Mouse (Mus musculus) granulocyte monocyte progenitor cell, adult 5-6 weeks (primary cell): ENCODE results near the gene Olfr1057. TPM values are rescaled to one million over a fixed set of nuclear protein-coding genes. Genes with fewer than 3 reads are reported as not detected.
"Not testable (repeated sequence)": the region's sequence is repeated elsewhere in the genome, so short reads cannot be mapped to it uniquely, and the experiment has no call there.

Experiments used
- ATAC-seq: replicated peaks from 2 replicates; pipeline ENCODE4 v1.8.0; 2016; ENCODE audit warnings: mild to moderate bottlenecking, moderate TSS enrichment, inconsistent platforms; ENCODE audit not compliant: poor library complexity, severe bottlenecking
- total RNA-seq, 2 experiments: library from RNA; stranded (forward) in 1 of 2; stranded (reverse) in 1 of 2; fragments of 200-712, 200-1000 nt in 1 of 2; fragments of >200 nt in 1 of 2; fragmentation: Nextera tagmentation in 1 of 2; gene quantifications; 2 replicates each; pipeline ENCODE4 v1.2.3; 2014 to 2017

Gene Olfr1057
- total RNA-seq (2014; fragmentation: Nextera tagmentation) = not detected in 2 replicates
- not detected in 2 replicates for total RNA-seq (2017)

DNA sequence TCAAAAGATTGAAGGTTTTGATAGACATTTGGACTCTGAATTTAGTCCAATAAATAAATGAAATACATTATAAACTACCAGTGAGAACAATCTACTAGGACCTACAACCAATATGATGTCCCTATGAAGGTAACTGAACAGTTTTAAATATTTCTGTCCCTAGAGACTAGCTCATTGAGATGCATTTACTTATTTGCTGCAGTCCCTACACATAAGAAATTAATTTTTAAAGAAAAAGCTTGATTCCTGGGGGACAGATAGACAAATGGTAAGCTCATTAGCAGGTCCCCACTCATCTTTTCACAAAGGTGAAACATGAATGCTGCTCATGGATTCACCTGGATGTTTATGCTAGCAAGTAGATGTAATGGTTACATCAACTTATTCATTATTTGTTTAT, at the start of gene Olfr1057:
Olfr1057 (minus strand) TSS at position 101 of the 400 bp plus-strand sequence.
- no peak for ATAC-seq

DNA sequence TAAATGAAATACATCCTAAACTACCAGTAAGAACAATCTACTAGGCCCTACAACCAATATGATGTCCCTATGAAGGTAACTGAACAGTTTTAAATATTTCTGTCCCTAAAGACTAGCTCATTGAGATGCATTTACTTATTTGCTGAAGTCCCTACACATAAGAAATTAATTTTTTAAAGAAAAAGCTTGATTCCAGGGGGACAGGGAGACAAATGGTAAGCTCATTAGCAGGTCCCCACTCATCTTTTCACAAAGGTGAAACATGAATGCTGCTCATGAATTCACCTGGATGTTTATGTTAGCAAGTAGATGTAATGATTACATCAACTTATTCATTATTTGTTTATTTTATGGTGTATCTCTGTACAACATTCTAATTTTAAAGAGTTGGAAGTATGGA, 48.5 kb upstream of the Olfr1057 start, which contains the start of gene Olfr1062:
Olfr1062 (minus strand) TSS at position 101 of the 400 bp plus-strand sequence.
- ATAC-seq = not testable (repeated sequence)

DNA sequence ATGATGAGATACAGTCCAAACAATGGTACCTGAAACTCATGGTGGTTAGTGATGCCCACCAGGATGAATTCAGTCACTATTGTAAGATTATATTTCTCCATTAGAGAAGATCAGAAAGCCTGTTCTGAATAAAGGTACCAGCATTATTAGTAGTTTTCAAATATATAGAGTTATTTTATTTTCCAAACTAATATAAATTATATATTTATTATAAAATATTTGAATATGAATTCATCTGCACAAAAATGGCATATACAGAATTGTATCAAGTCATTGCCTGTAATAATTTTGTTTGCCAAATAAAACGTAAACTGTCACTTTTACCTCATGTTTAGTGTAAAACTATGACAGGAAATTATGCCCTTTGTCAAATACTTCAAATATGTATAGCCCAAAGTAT, 35.8 kb upstream of the Olfr1057 start, which contains the start of gene Olfr1061:
Olfr1061 (minus strand) TSS at position 101 of the 400 bp plus-strand sequence.
- no peak for ATAC-seq

DNA sequence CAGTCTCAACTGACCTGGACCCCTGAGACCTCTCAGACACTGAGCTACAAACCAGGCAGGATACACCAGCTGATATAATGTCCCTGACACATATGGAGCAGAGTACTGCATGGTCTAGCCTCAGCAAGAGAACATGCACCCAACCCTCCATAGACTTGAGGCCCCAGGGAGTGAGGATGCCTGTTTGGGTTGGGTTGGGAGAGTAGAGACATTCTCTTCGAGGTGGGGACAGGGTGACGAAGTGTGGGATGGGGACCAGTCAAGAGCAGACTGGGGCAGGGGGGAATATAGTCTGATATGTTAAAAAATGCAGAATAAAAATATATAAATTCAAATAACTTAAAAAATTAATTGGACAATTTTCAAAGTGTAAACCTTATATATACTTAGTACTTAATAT, 16.9 kb upstream of the Olfr1057 start:
- no peak for ATAC-seq

DNA sequence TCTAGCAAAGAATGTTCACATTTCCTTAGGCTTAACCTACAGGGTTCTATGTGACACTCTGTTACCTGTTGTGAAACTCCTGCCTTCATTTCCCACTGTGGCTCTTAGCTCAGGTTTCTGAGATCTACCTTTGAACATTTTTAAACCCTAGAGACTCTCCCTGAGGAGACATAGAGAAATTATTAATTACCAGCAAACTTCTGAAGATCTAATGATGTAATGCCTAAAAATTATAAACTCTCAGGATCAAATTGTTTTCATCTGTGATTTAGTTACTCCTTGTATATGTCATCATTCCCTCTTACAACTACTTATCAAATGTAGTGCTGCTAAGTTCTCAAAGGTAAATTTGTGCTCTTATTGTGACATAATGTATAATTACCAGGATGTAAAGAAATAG, 10.3 kb upstream of the Olfr1057 start, which contains the start of gene Olfr1058:
Olfr1058 (minus strand) TSS at position 101 of the 400 bp plus-strand sequence.
- not testable (repeated sequence) for ATAC-seq

DNA sequence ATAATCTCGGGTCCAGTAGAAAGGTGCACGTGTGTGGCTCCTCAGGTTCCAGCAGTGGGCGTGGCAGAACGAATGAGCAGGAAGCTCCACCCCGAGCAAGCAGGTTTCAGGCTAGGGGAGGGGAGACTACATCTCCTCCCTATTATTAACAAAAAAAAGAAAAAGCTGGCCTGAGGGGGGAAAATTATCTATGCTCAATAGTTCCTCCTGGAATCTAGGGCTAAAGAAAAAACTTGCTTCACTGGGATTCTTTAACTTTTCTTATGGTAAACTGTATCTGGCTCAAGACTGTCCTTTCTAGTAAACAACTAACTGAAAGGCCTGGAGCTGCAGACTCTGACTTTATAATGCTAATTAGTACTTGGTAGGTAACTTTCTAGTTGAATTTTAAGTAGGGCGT, 11.9 kb downstream of the Olfr1057 start:
- not testable (repeated sequence) for ATAC-seq

DNA sequence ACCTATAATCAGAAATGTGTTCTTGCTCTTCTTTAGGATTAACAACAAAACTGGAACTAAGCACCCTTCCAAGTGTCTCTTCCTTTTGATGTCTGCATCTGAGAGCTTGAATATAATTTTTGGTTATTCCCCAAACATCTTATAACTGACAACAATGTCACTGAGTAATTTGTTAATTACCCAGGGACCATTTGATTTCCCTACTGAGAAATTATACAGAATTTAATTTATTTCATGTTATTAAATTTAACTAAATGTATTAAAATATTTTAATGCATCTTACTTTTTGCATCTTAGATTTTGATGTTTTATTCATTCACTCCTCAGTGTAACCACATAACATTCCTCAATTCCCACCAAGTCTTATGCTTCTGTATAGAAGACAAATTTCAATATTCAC, 15.8 kb downstream of the Olfr1057 start, which contains the start of gene Olfr1056:
Olfr1056 (minus strand) TSS at position 101 of the 400 bp plus-strand sequence.
- ATAC-seq = no peak

DNA sequence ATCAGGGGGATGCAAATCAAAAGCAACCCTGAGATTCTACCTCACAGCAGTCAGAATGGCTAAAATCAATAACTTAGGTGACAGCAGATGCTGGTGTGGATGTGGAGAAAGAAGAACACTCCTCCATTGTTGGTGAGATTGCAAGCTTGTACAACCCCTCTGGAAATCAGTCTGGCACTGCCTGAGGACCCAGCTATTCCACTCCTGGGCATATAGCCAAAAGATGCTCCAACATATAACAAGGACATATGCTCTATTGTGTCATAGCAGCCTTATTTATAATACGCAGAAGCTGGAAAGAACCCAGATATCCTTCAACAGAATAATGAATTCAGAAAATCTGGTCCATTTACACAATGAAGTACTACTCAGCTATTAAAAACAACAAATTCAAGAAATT, 26.4 kb downstream of the Olfr1057 start:
- ATAC-seq = not testable (repeated sequence)

DNA sequence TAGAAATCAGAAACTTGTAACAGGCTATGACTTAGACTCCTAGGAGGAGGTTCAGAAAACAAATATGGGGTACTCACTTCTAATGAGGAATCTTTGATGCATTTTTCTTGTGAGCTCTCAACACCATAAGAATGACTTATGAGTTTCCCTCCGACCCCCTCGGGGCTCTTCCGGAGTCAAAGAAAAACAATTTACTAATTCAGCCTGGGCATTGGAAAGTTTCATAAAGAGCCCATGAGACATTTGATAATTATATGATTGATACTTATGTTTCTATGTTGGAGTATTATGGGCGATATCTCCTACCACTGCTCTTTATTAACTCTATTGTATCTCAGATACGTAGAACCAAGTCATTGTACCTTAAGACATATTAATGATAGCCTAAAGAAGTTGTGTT, 28.0 kb downstream of the Olfr1057 start, which contains the start of gene Olfr1055:
Olfr1055 (minus strand) TSS at position 101 of the 400 bp plus-strand sequence.
- no peak for ATAC-seq

DNA sequence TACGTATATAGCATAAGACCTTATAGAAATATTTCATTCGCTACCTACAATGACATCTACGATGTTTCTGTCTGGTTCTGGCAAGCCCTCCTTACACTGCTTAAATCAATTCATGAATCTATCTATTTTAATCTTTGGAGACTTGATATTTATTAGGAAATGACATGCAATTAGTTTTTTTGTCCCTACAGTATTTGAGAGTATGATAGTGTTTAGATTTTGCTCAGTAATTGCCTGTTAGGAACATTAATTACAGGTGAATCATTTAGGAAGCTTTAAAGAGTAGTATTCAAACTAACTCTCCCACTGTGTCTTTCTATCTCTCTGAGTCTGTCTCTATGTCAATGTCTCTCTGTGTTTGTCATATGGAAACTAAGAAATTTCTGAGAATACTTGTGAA, 42.9 kb downstream of the Olfr1057 start, which contains the start of gene Olfr1054:
Olfr1054 (minus strand) TSS at position 101 of the 400 bp plus-strand sequence.
- ATAC-seq = no peak

Other genes with a start within 250 kb of the Olfr1057 start
- gene Olfr1039, start 242.5 kb downstream of the Olfr1057 start, total RNA-seq (2014; fragmentation: Nextera tagmentation) = not detected in 2 replicates
- gene Olfr1039, start 242.5 kb downstream of the Olfr1057 start, total RNA-seq (2017) = not detected in 2 replicates
- gene Olfr1040, start 231.7 kb downstream of the Olfr1057 start, total RNA-seq (2014; fragmentation: Nextera tagmentation) = not detected in 2 replicates
- not detected in 2 replicates for gene Olfr1040, start 231.7 kb downstream of the Olfr1057 start, total RNA-seq (2017)
- not detected in 2 replicates for gene Olfr1042, start 216.6 kb downstream of the Olfr1057 start, total RNA-seq (2014; fragmentation: Nextera tagmentation)
- gene Olfr1042, start 216.6 kb downstream of the Olfr1057 start, total RNA-seq (2017) = not detected in 2 replicates
- not detected in 2 replicates for gene Olfr1043, start 210.9 kb downstream of the Olfr1057 start, total RNA-seq (2014; fragmentation: Nextera tagmentation)
- gene Olfr1043, start 210.9 kb downstream of the Olfr1057 start, total RNA-seq (2017) = not detected in 2 replicates
- not detected in 2 replicates for gene Olfr1044, start 200.6 kb downstream of the Olfr1057 start, total RNA-seq (2014; fragmentation: Nextera tagmentation)
- not detected in 2 replicates for gene Olfr1044, start 200.6 kb downstream of the Olfr1057 start, total RNA-seq (2017)
- gene Olfr52, start 192.7 kb downstream of the Olfr1057 start, total RNA-seq (2014; fragmentation: Nextera tagmentation) = not detected in 2 replicates
- not detected in 2 replicates for gene Olfr52, start 192.7 kb downstream of the Olfr1057 start, total RNA-seq (2017)
- not detected in 2 replicates for gene Olfr1045, start 175.4 kb downstream of the Olfr1057 start, total RNA-seq (2014; fragmentation: Nextera tagmentation)
- gene Olfr1045, start 175.4 kb downstream of the Olfr1057 start, total RNA-seq (2017) = not detected in 2 replicates
- gene Olfr1046, start 159.1 kb downstream of the Olfr1057 start, total RNA-seq (2014; fragmentation: Nextera tagmentation) = not detected in 2 replicates
- not detected in 2 replicates for gene Olfr1046, start 159.1 kb downstream of the Olfr1057 start, total RNA-seq (2017)
- gene Olfr1047, start 147.0 kb downstream of the Olfr1057 start, total RNA-seq (2014; fragmentation: Nextera tagmentation) = not detected in 2 replicates
- gene Olfr1047, start 147.0 kb downstream of the Olfr1057 start, total RNA-seq (2017) = not detected in 2 replicates
- not detected in 2 replicates for gene Olfr1048, start 138.1 kb downstream of the Olfr1057 start, total RNA-seq (2014; fragmentation: Nextera tagmentation)
- not detected in 2 replicates for gene Olfr1048, start 138.1 kb downstream of the Olfr1057 start, total RNA-seq (2017)
- not detected in 2 replicates for gene Olfr1049, start 120.1 kb downstream of the Olfr1057 start, total RNA-seq (2014; fragmentation: Nextera tagmentation)
- not detected in 2 replicates for gene Olfr1049, start 120.1 kb downstream of the Olfr1057 start, total RNA-seq (2017)
- not detected in 2 replicates for gene Olfr1051, start 99.3 kb downstream of the Olfr1057 start, total RNA-seq (2014; fragmentation: Nextera tagmentation)
- not detected in 2 replicates for gene Olfr1051, start 99.3 kb downstream of the Olfr1057 start, total RNA-seq (2017)
- not detected in 2 replicates for gene Olfr1052, start 85.9 kb downstream of the Olfr1057 start, total RNA-seq (2014; fragmentation: Nextera tagmentation)
- not detected in 2 replicates for gene Olfr1052, start 85.9 kb downstream of the Olfr1057 start, total RNA-seq (2017)
- gene Olfr1053, start 63.1 kb downstream of the Olfr1057 start, total RNA-seq (2014; fragmentation: Nextera tagmentation) = not detected in 2 replicates
- gene Olfr1053, start 63.1 kb downstream of the Olfr1057 start, total RNA-seq (2017) = not detected in 2 replicates
- gene Olfr1054, start 43.0 kb downstream of the Olfr1057 start, total RNA-seq (2014; fragmentation: Nextera tagmentation) = not detected in 2 replicates
- gene Olfr1054, start 43.0 kb downstream of the Olfr1057 start, total RNA-seq (2017) = not detected in 2 replicates
- gene Olfr1055, start 28.1 kb downstream of the Olfr1057 start, total RNA-seq (2014; fragmentation: Nextera tagmentation) = not detected in 2 replicates
- not detected in 2 replicates for gene Olfr1055, start 28.1 kb downstream of the Olfr1057 start, total RNA-seq (2017)
- gene Olfr1056, start 15.9 kb downstream of the Olfr1057 start, total RNA-seq (2014; fragmentation: Nextera tagmentation) = not detected in 2 replicates
- gene Olfr1056, start 15.9 kb downstream of the Olfr1057 start, total RNA-seq (2017) = not detected in 2 replicates
- gene Olfr1058, start 10.2 kb upstream of the Olfr1057 start, total RNA-seq (2014; fragmentation: Nextera tagmentation) = not detected in 2 replicates
- not detected in 2 replicates for gene Olfr1058, start 10.2 kb upstream of the Olfr1057 start, total RNA-seq (2017)
- gene Olfr1061, start 35.7 kb upstream of the Olfr1057 start, total RNA-seq (2014; fragmentation: Nextera tagmentation) = not detected in 2 replicates
- not detected in 2 replicates for gene Olfr1061, start 35.7 kb upstream of the Olfr1057 start, total RNA-seq (2017)
- gene Olfr1062, start 48.4 kb upstream of the Olfr1057 start, total RNA-seq (2014; fragmentation: Nextera tagmentation) = not detected in 2 replicates
- not detected in 2 replicates for gene Olfr1062, start 48.4 kb upstream of the Olfr1057 start, total RNA-seq (2017)
- not detected in 2 replicates for gene Olfr1065, start 72.2 kb upstream of the Olfr1057 start, total RNA-seq (2014; fragmentation: Nextera tagmentation)
- gene Olfr1065, start 72.2 kb upstream of the Olfr1057 start, total RNA-seq (2017) = not detected in 2 replicates
- gene Olfr1066, start 77.9 kb upstream of the Olfr1057 start, total RNA-seq (2014; fragmentation: Nextera tagmentation) = not detected in 2 replicates
- not detected in 2 replicates for gene Olfr1066, start 77.9 kb upstream of the Olfr1057 start, total RNA-seq (2017)
- gene Olfr228, start 109.0 kb upstream of the Olfr1057 start, total RNA-seq (2014; fragmentation: Nextera tagmentation) = not detected in 2 replicates
- gene Olfr228, start 109.0 kb upstream of the Olfr1057 start, total RNA-seq (2017) = not detected in 2 replicates
- gene Olfr1076, start 130.1 kb upstream of the Olfr1057 start, total RNA-seq (2014; fragmentation: Nextera tagmentation) = not detected in 2 replicates
- not detected in 2 replicates for gene Olfr1076, start 130.1 kb upstream of the Olfr1057 start, total RNA-seq (2017)
- not detected in 2 replicates for gene Olfr1079, start 164.1 kb upstream of the Olfr1057 start, total RNA-seq (2014; fragmentation: Nextera tagmentation)
- not detected in 2 replicates for gene Olfr1079, start 164.1 kb upstream of the Olfr1057 start, total RNA-seq (2017)
- gene Olfr1080, start 179.8 kb upstream of the Olfr1057 start, total RNA-seq (2014; fragmentation: Nextera tagmentation) = not detected in 2 replicates
- gene Olfr1080, start 179.8 kb upstream of the Olfr1057 start, total RNA-seq (2017) = not detected in 2 replicates
- gene Olfr1082, start 220.6 kb upstream of the Olfr1057 start, total RNA-seq (2014; fragmentation: Nextera tagmentation) = not detected in 2 replicates
- gene Olfr1082, start 220.6 kb upstream of the Olfr1057 start, total RNA-seq (2017) = not detected in 2 replicates